Mouse (Mus musculus) forebrain, embryonic 15.5 days (tissue): ENCODE measurements at regions not wholly inside any gene's neighbourhood (a gene's known extent, or its start where the extent isn't known, plus 50 kb on each side); places are given as distances from the start of the nearest gene placed in this dataset.

Experiments used
- ATAC-seq: fragments of 200-750 bp; cut with Nextera tagmentation; replicated peaks from 2 replicates; pipeline ENCODE4 v1.8.0; 2017; ENCODE audit warnings: mild to moderate bottlenecking, moderate TSS enrichment, moderate library complexity
- H3K27ac ChIP-seq: fragments of 300-500 bp; sonication (generic); replicated peaks from 2 replicates; pipeline ENCODE4 v1.5.1; 2015; ENCODE audit warnings: mild to moderate bottlenecking, inconsistent platforms
- H3K27me3 ChIP-seq: fragments of 300-500 bp; sonication (generic); 2 replicates; pipeline ENCODE4 v1.6.1; 2015; ENCODE audit warnings: inconsistent platforms
- H3K36me3 ChIP-seq: fragments of 300-500 bp; sonication (generic); 2 replicates; pipeline ENCODE4 v1.6.1; 2015; ENCODE audit warnings: mild to moderate bottlenecking, inconsistent platforms
- H3K4me1 ChIP-seq: fragments of 300-500 bp; sonication (generic); 2 replicates; pipeline ENCODE4 v1.6.1; 2015; ENCODE audit warnings: inconsistent platforms
- H3K4me2 ChIP-seq: fragments of 300-500 bp; sonication (generic); replicated peaks from 2 replicates; pipeline ENCODE4 v1.6.1; 2015; ENCODE audit warnings: mild to moderate bottlenecking, inconsistent platforms
- H3K4me3 ChIP-seq: fragments of 300-500 bp; sonication (generic); 2 replicates; pipeline ENCODE4 v1.5.1; 2015; ENCODE audit warnings: mild to moderate bottlenecking, inconsistent platforms
- H3K9ac ChIP-seq: fragments of 300-500 bp; sonication (generic); replicated peaks from 2 replicates; pipeline ENCODE4 v1.6.1; 2015; ENCODE audit warnings: mild to moderate bottlenecking, inconsistent platforms
- H3K9me3 ChIP-seq: fragments of 300-500 bp; sonication (generic); 2 replicates; pipeline ENCODE4 v1.6.1; 2016; ENCODE audit warnings: inconsistent platforms
- WGBS: fragments of 180-500 bp; shearing (Covaris S2); methylation state at CpG from one replicate; pipeline ENCODE4 v1.1.7; 2015; ENCODE audit warnings: mixed read lengths; 5-methylcytosine and 5-hydroxymethylcytosine counted together

- no peak overlapping the region for H3K4me2 ChIP-seq
- H3K9me3 ChIP-seq: no peaks in the 10 kb centered on the region
- 70% methylated on average over 8 of the region's 8 CpGs for WGBS
- ATAC-seq: no peak
- peak overlapping the region; percentile 99 for H3K27ac ChIP-seq
- no peak overlapping the region for H3K9ac ChIP-seq
- no peaks in the 10 kb centered on the region for H3K36me3 ChIP-seq
- no peak overlapping the region for H3K4me3 ChIP-seq
- no peaks in the 10 kb centered on the region for H3K27me3 ChIP-seq
- peaks cover 31% of the 10 kb centered on the region for H3K4me1 ChIP-seq
Measured at GRCm38 (mm10) chr16:25060266-25060665, 226.4 kb upstream of the Tprg start.

- no peaks in the 10 kb centered on the region for H3K9me3 ChIP-seq
- no peak overlapping the region for H3K4me2 ChIP-seq
- no peak overlapping the region for H3K9ac ChIP-seq
- WGBS: 79% methylated on average over 4 of the region's 4 CpGs
- H3K4me1 ChIP-seq: peaks cover 27% of the 10 kb centered on the region
- H3K27me3 ChIP-seq: no peaks in the 10 kb centered on the region
- no peak overlapping the region for H3K4me3 ChIP-seq
- H3K27ac ChIP-seq: 0 out of 2 replicates have a peak overlapping the region, but pooled peaks have one; percentile 99
- no peak for ATAC-seq
- H3K36me3 ChIP-seq: no peaks in the 10 kb centered on the region
Measured at GRCm38 (mm10) chr16:25061631-25062030, 225.0 kb upstream of the Tprg start.

- no peaks in the 10 kb centered on the region for H3K36me3 ChIP-seq
Measured at GRCm38 (mm10) chr16:25063981-25064380, 222.6 kb upstream of the Tprg start.

GRCm38 (mm10) chr16:25064538-25064937, 222.1 kb upstream of the Tprg start:
- Histone ChIP-seq H3K4me3 (no peak overlapping the region), H3K27me3 (no peaks in the 10 kb centered on the region), H3K36me3 (no peaks in the 10 kb centered on the region), H3K27ac (no peak overlapping the region), H3K4me2 (no peak overlapping the region), H3K4me1 (peaks cover 9% of the 10 kb centered on the region), H3K9me3 (no peaks in the 10 kb centered on the region), H3K9ac (no peak overlapping the region)
- 12% methylated on average over 4 of the region's 4 CpGs for WGBS
- ATAC-seq: peak; percentile 57

More at GRCm38 (mm10) chr16:25063981-25064380, 222.6 kb upstream of the Tprg start:
- Histone ChIP-seq H3K9me3 (no peaks in the 10 kb centered on the region), H3K4me2 (no peak overlapping the region), H3K9ac (no peak overlapping the region), H3K4me3 (no peak overlapping the region), H3K4me1 (peaks cover 12% of the 10 kb centered on the region), H3K27ac (no peak overlapping the region), H3K27me3 (no peaks in the 10 kb centered on the region)
- no peak for ATAC-seq

- Histone ChIP-seq H3K36me3 (no peaks in the 10 kb centered on the region), H3K9ac (no peak overlapping the region), H3K4me2 (no peak overlapping the region), H3K27me3 (no peaks in the 10 kb centered on the region), H3K4me3 (no peak overlapping the region), H3K4me1 (no peaks in the 10 kb centered on the region), H3K9me3 (no peaks in the 10 kb centered on the region), H3K27ac (no peak overlapping the region)
- 88% methylated on average over 7 of the region's 7 CpGs for WGBS
- no peak for ATAC-seq
Measured at GRCm38 (mm10) chr16:25066822-25067221, 219.8 kb upstream of the Tprg start.

GRCm38 (mm10) chr16:25067276-25068249, 219.1 kb upstream of the Tprg start:
- WGBS: 50% methylated on average over 8 of the region's 8 CpGs
- Histone ChIP-seq H3K9me3 (no peaks in the 10 kb centered on the region), H3K4me3 (no peak overlapping the region), H3K27ac (no peak overlapping the region), H3K4me1 (no peaks in the 10 kb centered on the region), H3K36me3 (no peaks in the 10 kb centered on the region), H3K27me3 (no peaks in the 10 kb centered on the region), H3K9ac (no peak overlapping the region), H3K4me2 (no peak overlapping the region)
- no peak for ATAC-seq

GRCm38 (mm10) chr16:25080811-25081210, 205.8 kb upstream of the Tprg start:
- no peak overlapping the region for H3K4me2 ChIP-seq
- ATAC-seq: no peak
- no peaks in the 10 kb centered on the region for H3K4me1 ChIP-seq
- no peak overlapping the region for H3K4me3 ChIP-seq
- no peak overlapping the region for H3K27ac ChIP-seq
- no peaks in the 10 kb centered on the region for H3K9me3 ChIP-seq
- H3K27me3 ChIP-seq: no peaks in the 10 kb centered on the region
- 95% methylated on average over 6 of the region's 6 CpGs for WGBS
- no peak overlapping the region for H3K9ac ChIP-seq
- no peaks in the 10 kb centered on the region for H3K36me3 ChIP-seq

- Histone ChIP-seq H3K36me3 (no peaks in the 10 kb centered on the region), H3K4me1 (peaks cover 14% of the 10 kb centered on the region), H3K9ac (no peak overlapping the region), H3K4me3 (no peak overlapping the region), H3K4me2 (no peak overlapping the region), H3K27me3 (no peaks in the 10 kb centered on the region), H3K27ac (no peak overlapping the region), H3K9me3 (no peaks in the 10 kb centered on the region)
- 75% methylated on average over 1 of the region's 1 CpGs for WGBS
- no peak for ATAC-seq
Measured at GRCm38 (mm10) chr16:25083729-25084128, 202.9 kb upstream of the Tprg start.

- Histone ChIP-seq H3K9ac (no peak overlapping the region), H3K36me3 (no peaks in the 10 kb centered on the region), H3K4me2 (no peak overlapping the region), H3K27ac (peak overlapping the region; percentile 58), H3K9me3 (no peaks in the 10 kb centered on the region), H3K27me3 (no peaks in the 10 kb centered on the region), H3K4me3 (no peak overlapping the region), H3K4me1 (peaks cover 14% of the 10 kb centered on the region)
- ATAC-seq: peak; percentile 82
- WGBS: 54% methylated on average over 10 of the region's 10 CpGs
Measured at GRCm38 (mm10) chr16:25087741-25088648, 198.6 kb upstream of the Tprg start.

- no peak overlapping the region for H3K9ac ChIP-seq
- H3K9me3 ChIP-seq: no peaks in the 10 kb centered on the region
- ATAC-seq: peak; percentile 53; the same call in 1 of the 2 replicates
- H3K27ac ChIP-seq: peak overlapping the region; percentile 58; the same call in 1 of the 2 replicates
- WGBS: 79% methylated on average over 2 of the region's 2 CpGs
- no peaks in the 10 kb centered on the region for H3K36me3 ChIP-seq
- H3K4me3 ChIP-seq: no peak overlapping the region
- no peak overlapping the region for H3K4me2 ChIP-seq
- H3K4me1 ChIP-seq: peaks cover 14% of the 10 kb centered on the region
- no peaks in the 10 kb centered on the region for H3K27me3 ChIP-seq
Measured at GRCm38 (mm10) chr16:25088649-25089019, 198.0 kb upstream of the Tprg start.

GRCm38 (mm10) chr16:25104165-25104564, 182.5 kb upstream of the Tprg start:
- Histone ChIP-seq H3K9me3 (no peaks in the 10 kb centered on the region), H3K4me1 (peaks cover 11% of the 10 kb centered on the region), H3K9ac (no peak overlapping the region), H3K4me2 (no peak overlapping the region), H3K27ac (peak overlapping the region; percentile 66), H3K36me3 (no peaks in the 10 kb centered on the region), H3K4me3 (no peak overlapping the region), H3K27me3 (no peaks in the 10 kb centered on the region)
- no peak for ATAC-seq
- 63% methylated on average over 2 of the region's 2 CpGs for WGBS

GRCm38 (mm10) chr16:25104603-25105002, 182.0 kb upstream of the Tprg start:
- H3K4me2 ChIP-seq: no peak overlapping the region
- 6% methylated on average over 2 of the region's 2 CpGs for WGBS
- H3K4me1 ChIP-seq: peaks cover 11% of the 10 kb centered on the region
- no peaks in the 10 kb centered on the region for H3K9me3 ChIP-seq
- H3K36me3 ChIP-seq: no peaks in the 10 kb centered on the region
- H3K27me3 ChIP-seq: no peaks in the 10 kb centered on the region
- H3K9ac ChIP-seq: no peak overlapping the region
- peak; percentile 97 for ATAC-seq
- no peak overlapping the region for H3K4me3 ChIP-seq
- peak overlapping the region; percentile 66 for H3K27ac ChIP-seq
